Mouse (Mus musculus) lung, adult 2 months (tissue): ENCODE measurements around the gene Pde4b. TPM values are rescaled to one million over a fixed set of nuclear protein-coding genes. Genes with fewer than 3 reads are reported as not detected.

Source experiments
- DNase-seq: peaks from one replicate; pipeline ENCODE4 v3.0.0; 2022
- H3K4me1 ChIP-seq: fragments of 200-500 bp; 2 replicates; pipeline ENCODE4 v1.6.1; 2011; ENCODE audit warnings: low read length; ENCODE audit not compliant: control insufficient read depth, insufficient read depth
- H3K4me3 ChIP-seq: fragments of 200-500 bp; replicated peaks from 2 replicates; pipeline ENCODE3; 2011; ENCODE audit warnings: low read depth, mild to moderate bottlenecking, control low read depth, low read length; ENCODE audit errors: extremely low read depth
- CTCF ChIP-seq: fragments of 200-500 bp; IDR thresholded peaks from 2 replicates; pipeline ENCODE4 v1.5.1; 2011; ENCODE audit warnings: mild to moderate bottlenecking, low read length, control low read depth; ENCODE audit not compliant: insufficient read depth
- POLR2A ChIP-seq: fragments of 200-500 bp; IDR thresholded peaks from 2 replicates; pipeline ENCODE4 v1.6.1; 2011; ENCODE audit warnings: low read depth, mild to moderate bottlenecking, control low read depth, low read length, borderline replicate concordance; ENCODE audit errors: extremely low read depth
- WGBS: fragments of 180-500 bp; shearing (Covaris S2); methylation state at CpG from one replicate; pipeline ENCODE4 v1.1.7; 2018; 5-methylcytosine and 5-hydroxymethylcytosine counted together
- polyA plus RNA-seq: library from polyadenylated mRNA; depleted of rRNA; stranded (reverse); fragments of >200 nt; gene quantifications from 2 replicates; pipeline ENCODE4 v1.2.3, GENCODE M21; 2012

The Pde4b gene
- polyA plus RNA-seq, 1 experiment, result 23.1 TPM

- Histone ChIP-seq H3K4me3 (no peak overlapping the region), H3K4me1 (no peaks in the 10 kb centered on the region)
- 91% methylated on average over 2 of the region's 2 CpGs for WGBS
- no peak for TF ChIP-seq CTCF
- TF ChIP-seq POLR2A, result no peak
- no peak for DNase-seq
Measured at GRCm38 (mm10) chr4:102095851-102096250, 8.5 kb downstream of the Pde4b start.

GRCm38 (mm10) chr4:102102241-102102640, 14.9 kb downstream of the Pde4b start:
- Histone ChIP-seq H3K4me1 (peaks cover 7% of the 10 kb centered on the region), H3K4me3 (no peak overlapping the region)
- 24% methylated on average over 4 of the region's 4 CpGs for WGBS
- DNase-seq, result no peak
- TF ChIP-seq CTCF (no peak), POLR2A (no peak)

GRCm38 (mm10) chr4:102104534-102105014, 17.2 kb downstream of the Pde4b start:
- WGBS, result 40% methylated on average over 2 of the region's 2 CpGs
- peaks cover 7% of the 10 kb centered on the region for H3K4me1 ChIP-seq
- no peak overlapping the region for H3K4me3 ChIP-seq
- TF ChIP-seq CTCF (no peak), POLR2A (no peak)
- no peak for DNase-seq

- Histone ChIP-seq H3K4me3 (no peak overlapping the region), H3K4me1 (peaks cover 7% of the 10 kb centered on the region)
- TF ChIP-seq POLR2A (no peak), CTCF (no peak)
- 84% methylated on average over 6 of the region's 6 CpGs for WGBS
- no peak for DNase-seq
Measured at GRCm38 (mm10) chr4:102106771-102107170, 19.4 kb downstream of the Pde4b start.

GRCm38 (mm10) chr4:102119454-102119853, 32.1 kb downstream of the Pde4b start:
- TF ChIP-seq CTCF (no peak), POLR2A (no peak)
- Histone ChIP-seq H3K4me1 (no peaks in the 10 kb centered on the region), H3K4me3 (no peak overlapping the region)
- no peak for DNase-seq
- 91% methylated on average over 3 of the region's 3 CpGs for WGBS

GRCm38 (mm10) chr4:102136366-102136849, 49.1 kb downstream of the Pde4b start:
- DNase-seq, result no peak
- no peaks in the 10 kb centered on the region for H3K4me1 ChIP-seq
- 58% methylated on average over 3 of the region's 3 CpGs for WGBS
- no peak for TF ChIP-seq CTCF
- TF ChIP-seq POLR2A, result no peak
- H3K4me3 ChIP-seq, result no peak overlapping the region

- TF ChIP-seq CTCF, result no peak
- TF ChIP-seq POLR2A, result no peak
- no peak for DNase-seq
- Histone ChIP-seq H3K4me1 (no peaks in the 10 kb centered on the region), H3K4me3 (no peak overlapping the region)
- 67% methylated on average over 4 of the region's 4 CpGs for WGBS
Measured at GRCm38 (mm10) chr4:102138346-102138745, 51.0 kb downstream of the Pde4b start.

- TF ChIP-seq POLR2A (no peak), CTCF (no peak)
- Histone ChIP-seq H3K4me1 (no peaks in the 10 kb centered on the region), H3K4me3 (no peak overlapping the region)
- no peak for DNase-seq
- 91% methylated on average over 3 of the region's 3 CpGs for WGBS
Measured at GRCm38 (mm10) chr4:102141241-102141640, 53.9 kb downstream of the Pde4b start.

GRCm38 (mm10) chr4:102148766-102149165, 61.4 kb downstream of the Pde4b start:
- DNase-seq, result no peak
- TF ChIP-seq POLR2A, result no peak
- TF ChIP-seq CTCF, result no peak
- Histone ChIP-seq H3K4me3 (no peak overlapping the region), H3K4me1 (peaks cover 5% of the 10 kb centered on the region)
- WGBS, result 82% methylated on average over 4 of the region's 4 CpGs

- no peak overlapping the region for H3K4me3 ChIP-seq
- H3K4me1 ChIP-seq, result no peaks in the 10 kb centered on the region
- TF ChIP-seq POLR2A (no peak), CTCF (no peak)
- no peak for DNase-seq
Measured at GRCm38 (mm10) chr4:102159178-102159577, 71.8 kb downstream of the Pde4b start.

- DNase-seq, result no peak
- no peak for TF ChIP-seq POLR2A
- no peak for TF ChIP-seq CTCF
- 35% methylated on average over 3 of the region's 3 CpGs for WGBS
- no peaks in the 10 kb centered on the region; the same call in 1 of the 2 replicates for H3K4me1 ChIP-seq
- no peak overlapping the region for H3K4me3 ChIP-seq
Measured at GRCm38 (mm10) chr4:102171636-102172035, 84.3 kb downstream of the Pde4b start.
